Mouse (Mus musculus): ENCODE measurements around the gene Rplp0.
A peak's percentile ranks its signal among the peaks of the same experiment; 100 is the strongest.
"Not testable (repeated sequence)": the region's sequence is repeated elsewhere in the genome, so short reads cannot be mapped to it uniquely, and the experiment has no call there.

The Rplp0 gene

DNA sequence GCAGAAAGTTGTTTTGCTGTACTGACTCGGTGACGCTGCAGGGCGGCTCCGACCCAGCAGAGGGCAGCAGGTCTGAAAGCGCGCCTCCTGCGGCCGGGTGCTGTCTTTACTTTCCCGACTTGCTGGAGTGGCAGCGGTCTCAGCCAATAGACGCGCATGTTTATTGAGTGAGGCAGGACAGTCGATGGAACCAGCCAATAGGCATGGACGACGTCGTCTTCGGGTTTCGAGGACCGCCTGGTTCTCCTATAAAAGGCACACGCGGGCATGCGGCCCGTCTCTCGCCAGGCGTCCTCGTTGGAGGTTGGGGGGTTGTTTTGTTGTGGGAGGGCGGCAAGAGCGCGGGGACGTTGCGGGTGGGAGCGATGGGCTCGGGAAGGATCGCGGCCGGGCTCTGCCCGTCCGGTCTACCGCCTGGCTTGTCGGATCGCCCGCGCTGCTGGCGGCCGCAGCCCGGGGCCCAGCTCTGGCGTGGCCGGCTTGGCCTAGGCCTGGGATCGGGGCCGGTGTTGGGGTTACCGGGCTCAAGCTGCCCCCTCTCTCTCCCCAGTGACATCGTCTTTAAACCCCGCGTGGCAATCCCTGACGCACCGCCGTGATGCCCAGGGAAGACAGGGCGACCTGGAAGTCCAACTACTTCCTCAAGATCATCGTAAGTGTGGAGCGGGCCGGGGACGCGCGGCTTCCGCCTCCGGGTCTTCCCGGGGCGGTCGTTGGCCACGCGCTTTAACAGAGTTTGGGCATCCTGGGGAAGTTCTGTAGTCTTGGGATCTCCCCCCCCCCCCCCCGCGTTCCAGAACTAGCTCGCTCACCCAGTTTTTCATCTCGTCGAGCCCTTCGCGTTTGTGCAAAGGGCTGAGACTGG, at the start of gene Rplp0:
TSS of gene Rplp0 (plus strand) at position 231 of the 865 bp plus-strand sequence.
- peak; percentile 99 for DNase-seq (ENCODE audit: low read depth, low spot score)

GRCm38 (mm10) chr5:115509790-115510689, 49.2 kb upstream of the Rplp0 start:
- DNase-seq (ENCODE audit: low read depth, low spot score): no peak

GRCm38 (mm10) chr5:115512375-115512774, 46.9 kb upstream of the Rplp0 start:
- no peak for DNase-seq (ENCODE audit: low read depth, low spot score)

- DNase-seq (ENCODE audit: low read depth, low spot score): no peak
These were observed 46.0 kb upstream of the Rplp0 start for GRCm38 (mm10) chr5:115513246-115513645.

- DNase-seq (ENCODE audit: low read depth, low spot score): no peak
These were observed 45.5 kb upstream of the Rplp0 start for GRCm38 (mm10) chr5:115513721-115514120.

- DNase-seq (ENCODE audit: low read depth, low spot score): no peak
These were observed 44.9 kb upstream of the Rplp0 start for GRCm38 (mm10) chr5:115514346-115514745.

- no peak for DNase-seq (ENCODE audit: low read depth, low spot score)
These were observed 44.2 kb upstream of the Rplp0 start for GRCm38 (mm10) chr5:115514896-115515587.

- no peak for DNase-seq (ENCODE audit: low read depth, low spot score)
These were observed 43.0 kb upstream of the Rplp0 start for GRCm38 (mm10) chr5:115516081-115516907.

- DNase-seq (ENCODE audit: low read depth, low spot score): no peak
These were observed 42.4 kb upstream of the Rplp0 start for GRCm38 (mm10) chr5:115516908-115517307.

DNA sequence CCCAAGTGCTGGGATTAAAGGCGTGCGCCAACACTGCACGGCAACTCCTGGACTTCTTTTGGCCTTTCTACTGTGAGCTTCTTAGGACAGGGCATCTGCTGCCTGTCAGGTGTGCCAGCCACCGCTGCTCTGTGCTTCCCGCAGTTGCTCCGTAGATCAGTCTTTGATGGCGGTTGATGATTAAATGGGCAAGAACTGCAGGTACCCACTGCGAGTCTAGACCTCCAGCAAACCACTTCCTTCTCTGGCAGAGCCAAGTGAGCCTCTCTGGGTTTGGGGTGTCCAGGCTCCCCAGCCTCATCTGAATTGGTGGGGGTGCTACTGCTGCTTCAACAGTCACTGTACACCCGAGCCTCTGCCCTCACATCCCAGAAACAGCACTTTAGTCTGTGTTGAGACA, 41.8 kb upstream of the Rplp0 start:
- DNase-seq (ENCODE audit: low read depth, low spot score): no peak

- not testable (repeated sequence) for DNase-seq (ENCODE audit: low read depth, low spot score)
These were observed 41.1 kb upstream of the Rplp0 start for GRCm38 (mm10) chr5:115518214-115518613.

GRCm38 (mm10) chr5:115520325-115520869, 38.9 kb upstream of the Rplp0 start:
- no peak for DNase-seq (ENCODE audit: low read depth, low spot score)

DNA sequence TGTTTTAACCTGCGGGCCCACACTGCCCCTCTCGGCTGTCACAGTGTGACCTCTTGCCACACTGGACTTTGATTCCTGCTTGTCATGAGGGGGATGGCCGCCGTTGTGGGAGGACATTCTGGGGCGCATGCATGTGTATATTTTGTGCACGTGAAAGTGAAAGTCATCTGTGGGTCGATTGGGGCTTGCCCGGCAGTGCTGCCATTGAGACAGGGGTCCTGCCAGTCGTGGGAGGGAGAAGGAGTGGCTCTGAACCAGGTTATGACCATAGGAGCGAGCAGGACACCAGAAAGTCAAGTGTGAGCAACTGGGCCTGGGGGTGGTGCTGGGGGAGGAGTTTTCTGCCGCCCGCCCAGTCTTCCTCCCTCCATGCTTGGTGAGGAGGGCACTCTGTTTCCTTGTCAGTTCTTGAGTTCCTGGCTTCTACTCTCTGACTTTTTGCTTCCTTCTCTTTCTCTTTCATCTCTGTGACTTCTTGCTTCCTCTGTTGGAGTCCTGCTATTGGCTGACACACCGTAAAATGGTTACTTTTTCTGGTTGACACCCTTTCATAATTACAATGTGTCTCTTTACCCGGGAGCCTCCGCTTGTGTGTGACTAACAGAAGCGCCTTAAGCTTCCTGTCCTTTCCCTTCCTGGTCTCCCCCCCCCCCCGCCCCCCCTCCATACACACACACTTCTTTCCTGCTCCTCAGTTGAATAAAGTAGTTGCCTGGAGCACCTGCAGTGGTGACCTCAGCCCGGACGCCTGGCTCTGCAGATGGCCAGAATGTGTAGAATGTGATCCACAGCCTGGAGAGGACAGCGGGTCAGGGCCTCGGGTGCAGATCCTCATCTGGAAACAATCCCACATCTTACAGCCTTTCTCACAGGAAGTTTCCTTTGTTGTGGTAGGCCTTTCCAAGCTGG, 37.5 kb upstream of the Rplp0 start:
- no peak for DNase-seq (ENCODE audit: low read depth, low spot score)

DNA sequence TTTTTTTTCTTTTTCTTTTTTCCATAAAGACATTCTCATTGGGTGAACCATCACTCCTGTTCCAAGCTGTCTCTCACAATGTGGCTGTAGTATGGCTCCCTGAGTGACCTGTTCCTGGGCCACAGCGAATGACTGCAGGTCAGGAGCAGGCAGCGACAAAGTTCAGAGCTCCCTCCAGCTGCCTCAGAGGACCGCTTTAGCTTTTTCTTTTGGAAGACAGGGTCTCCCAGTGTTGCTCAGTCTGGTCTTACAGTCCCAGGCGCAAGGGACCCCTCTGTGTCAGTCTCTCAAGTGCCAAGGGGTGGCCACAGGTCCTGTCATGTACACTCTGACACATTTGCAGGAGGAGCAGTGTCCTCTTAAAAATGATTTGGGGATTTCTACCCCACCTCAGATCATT, 36.7 kb upstream of the Rplp0 start:
- DNase-seq (ENCODE audit: low read depth, low spot score): no peak

DNA sequence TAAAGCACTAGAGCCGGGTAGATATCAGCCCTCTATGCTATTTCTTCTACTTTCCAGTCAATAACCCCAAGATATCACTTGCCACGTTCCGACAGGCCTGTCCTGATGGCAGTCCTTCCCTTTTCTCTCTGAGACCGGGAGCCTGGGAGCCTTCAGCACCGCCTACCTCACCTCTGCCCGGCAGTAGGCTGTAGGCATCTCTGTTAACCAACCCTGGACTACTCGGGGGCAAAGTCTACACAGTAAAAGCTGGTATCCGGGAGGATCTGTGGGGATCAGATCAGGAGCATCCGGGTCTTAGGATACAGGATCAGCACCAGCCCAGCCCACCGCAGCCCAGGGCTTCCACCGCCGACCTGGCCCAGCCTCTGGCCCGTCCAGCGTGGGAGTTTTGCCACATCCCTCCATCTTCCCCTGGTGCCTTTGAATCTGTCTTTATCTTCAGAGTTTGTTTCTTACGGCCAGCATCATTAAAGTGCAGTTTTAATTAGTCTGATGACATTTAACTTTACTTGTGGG, 36.2 kb upstream of the Rplp0 start:
- no peak for DNase-seq (ENCODE audit: low read depth, low spot score)

GRCm38 (mm10) chr5:115523971-115524370, 35.3 kb upstream of the Rplp0 start:
- DNase-seq (ENCODE audit: low read depth, low spot score): no peak

DNA sequence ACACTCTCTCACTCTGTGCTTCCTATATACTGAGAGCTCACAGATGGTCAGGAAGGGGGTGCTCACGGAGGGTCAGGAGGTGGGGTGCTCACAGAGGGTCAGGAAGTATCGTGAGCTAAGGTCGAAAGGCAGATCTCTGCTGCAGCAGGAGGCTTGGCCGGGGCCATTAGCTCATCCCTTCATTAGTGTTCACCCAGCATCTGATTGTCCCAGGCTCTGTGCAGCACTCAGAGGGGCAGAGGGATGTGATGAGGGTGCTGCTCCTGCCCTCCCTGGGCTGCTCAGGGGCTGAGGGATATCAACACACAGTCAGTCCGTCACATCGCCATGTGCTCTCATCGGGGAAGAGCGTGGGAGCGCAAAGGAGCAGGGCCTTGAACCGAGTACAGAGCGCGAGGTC, 34.8 kb upstream of the Rplp0 start:
- DNase-seq (ENCODE audit: low read depth, low spot score): no peak

- DNase-seq (ENCODE audit: low read depth, low spot score): no peak
These were observed 33.9 kb upstream of the Rplp0 start for GRCm38 (mm10) chr5:115525416-115525815.

- no peak for DNase-seq (ENCODE audit: low read depth, low spot score)
These were observed 33.3 kb upstream of the Rplp0 start for GRCm38 (mm10) chr5:115525943-115526342.

Measured in telencephalon, adult 2 months (tissue).